Mouse (Mus musculus): Measurements from ENCODE around the gene Olfr420. TPM values are rescaled to one million over a fixed set of nuclear protein-coding genes. Genes with fewer than 3 reads are reported as not detected.

Olfr420 gene
- not detected for total RNA-seq (2021)
- long read RNA-seq, experiment 1, result 0 reads
- long read RNA-seq, experiment 2, result 0 reads

DNA sequence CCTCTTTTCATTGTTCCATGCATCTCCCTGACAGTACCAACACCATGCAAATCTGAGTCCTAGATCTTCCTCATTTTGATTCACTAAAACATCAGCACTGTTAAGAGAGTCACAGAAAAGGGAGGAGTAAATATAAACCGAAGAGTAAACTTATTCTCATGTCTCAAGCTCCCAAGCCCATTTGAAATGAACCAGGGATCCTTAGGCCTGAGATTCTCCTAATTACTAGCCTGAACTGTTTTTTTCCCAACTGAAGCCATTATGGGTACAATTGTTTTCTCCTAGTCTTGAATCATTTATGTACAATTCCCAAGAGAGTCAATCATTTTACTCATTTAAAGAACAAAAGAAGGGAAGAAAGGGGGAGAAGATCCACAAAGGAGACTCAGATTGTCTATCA, at the start of gene Olfr420:
TSS of gene Olfr420 (plus strand) at position 301 of the 400 bp plus-strand sequence.
- DNase-seq, result no peak

DNA sequence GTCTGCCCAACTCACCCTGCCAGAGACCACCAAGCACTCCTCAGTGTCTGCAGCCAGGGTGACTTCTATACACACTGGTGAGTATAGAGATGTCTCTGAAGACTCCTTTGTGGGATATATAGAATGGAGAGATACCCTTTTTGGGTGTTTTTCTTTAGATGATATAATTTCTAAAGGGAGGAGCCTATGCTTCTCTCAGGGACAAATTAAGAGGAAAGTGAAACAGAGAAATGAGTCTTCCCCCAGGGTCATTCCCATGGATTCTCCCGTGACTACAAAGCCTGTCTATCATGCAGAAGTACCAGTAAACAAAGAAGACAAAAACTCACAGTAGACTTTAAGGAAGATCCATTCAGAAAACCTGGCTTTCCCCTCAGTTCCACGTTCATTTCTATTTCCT, 34.4 kb upstream of the Olfr420 start, which contains the start of gene Olfr231:
TSS of gene Olfr231 (minus strand) at position 101 of the 400 bp plus-strand sequence.
- no peak for DNase-seq

- no peak for DNase-seq
These were observed 24.2 kb upstream of the Olfr420 start, which contains the start of gene Olfr424 for GRCm38 (mm10) chr1:174131217-174131616. TSS of gene Olfr424 (plus strand) at chr1:174131517.

DNA sequence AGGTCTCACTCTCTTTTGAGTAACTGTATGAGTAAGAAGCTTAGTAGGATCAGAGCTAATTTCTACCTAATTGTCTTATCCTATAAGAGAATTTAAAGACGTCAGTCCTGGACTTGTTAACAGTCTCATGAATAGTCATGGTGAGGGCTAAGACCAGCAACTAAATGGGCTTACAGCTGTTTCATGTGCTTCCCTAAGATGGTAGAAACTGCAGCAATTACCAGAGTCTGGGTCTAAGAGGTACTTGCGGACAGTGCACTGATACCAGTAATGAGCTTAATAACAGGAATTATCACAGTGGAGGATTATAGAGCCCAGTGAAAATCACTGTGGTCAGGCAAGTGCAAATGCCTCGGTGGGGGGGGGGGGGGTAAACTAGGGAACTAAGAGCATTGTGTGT, 23.4 kb upstream of the Olfr420 start:
- no peak for DNase-seq

DNA sequence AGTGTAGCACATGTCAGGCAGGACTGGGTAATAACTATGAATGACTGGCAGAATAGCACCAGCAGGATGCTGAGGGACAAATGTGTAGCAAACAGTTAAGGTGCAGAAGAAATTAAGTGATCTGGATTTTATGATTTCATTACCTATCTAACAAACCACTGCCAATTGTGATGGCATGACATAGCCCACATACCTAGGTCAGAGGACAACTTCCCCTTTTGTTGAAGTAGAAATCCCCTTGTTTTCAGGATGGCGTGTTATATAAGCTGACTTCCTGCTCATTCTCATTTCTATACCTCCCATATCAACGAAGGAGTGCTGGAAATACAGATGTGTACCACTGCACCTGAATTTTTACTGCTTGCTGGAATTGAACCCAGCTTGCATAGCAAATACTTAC, 14.0 kb upstream of the Olfr420 start:
- no peak for DNase-seq

DNA sequence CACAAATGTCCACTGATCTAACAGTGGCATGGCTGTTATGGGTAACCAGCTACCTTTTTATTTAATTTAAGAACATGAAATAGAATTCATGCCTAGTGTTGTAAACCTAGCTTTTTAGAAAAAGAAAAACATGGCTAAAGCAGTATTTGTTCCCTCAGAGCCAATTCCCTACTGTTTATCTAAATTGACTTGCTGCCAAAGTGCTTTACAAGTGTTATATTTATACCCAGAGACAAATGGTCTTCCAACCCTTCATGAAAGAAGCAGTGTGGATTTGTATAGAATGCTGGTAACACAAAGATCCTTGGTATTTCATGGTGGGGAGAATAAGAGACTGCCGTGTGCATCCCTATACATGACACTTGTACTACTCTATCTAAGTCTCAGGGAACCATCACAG, 8.7 kb upstream of the Olfr420 start:
- no peak for DNase-seq

DNA sequence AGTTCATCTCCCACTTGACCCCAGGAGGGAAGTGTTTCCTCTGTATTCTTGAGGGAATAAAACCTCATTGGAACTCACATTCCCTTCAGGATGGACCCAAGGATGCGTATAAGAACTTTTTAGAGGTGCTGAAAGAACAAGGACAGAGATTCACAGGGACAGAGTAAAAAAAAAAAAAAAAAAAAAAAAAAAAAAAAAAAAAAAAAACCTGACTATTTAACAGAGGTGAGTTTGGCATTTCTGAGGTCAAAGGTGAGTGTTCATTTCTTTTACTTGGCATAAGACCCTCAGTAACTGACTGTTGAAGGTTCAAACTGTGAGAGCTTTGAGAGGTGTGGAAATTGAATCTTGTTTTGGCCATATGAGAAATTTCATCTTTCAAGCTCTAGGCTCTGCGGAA, 6.1 kb upstream of the Olfr420 start:
- no peak for DNase-seq

DNA sequence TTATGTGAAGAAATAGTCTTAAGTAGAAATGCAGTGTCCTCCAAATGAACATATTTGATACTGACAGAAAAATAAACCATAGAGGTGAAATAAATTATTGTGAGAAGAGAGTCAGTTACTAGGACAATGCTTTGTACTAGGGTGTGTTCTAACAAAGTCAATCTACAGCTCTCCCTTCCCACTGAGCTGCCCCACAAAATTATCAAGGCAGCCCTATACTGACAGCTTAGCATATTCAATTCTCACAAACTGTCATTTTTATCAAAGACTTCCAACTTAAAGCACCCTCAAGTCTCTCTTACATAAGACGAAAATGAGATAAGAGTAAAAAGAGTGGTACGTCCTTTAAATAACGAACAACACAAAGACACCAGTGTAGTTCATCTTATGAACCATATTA, 2.2 kb downstream of the Olfr420 start:
- no peak for DNase-seq

DNA sequence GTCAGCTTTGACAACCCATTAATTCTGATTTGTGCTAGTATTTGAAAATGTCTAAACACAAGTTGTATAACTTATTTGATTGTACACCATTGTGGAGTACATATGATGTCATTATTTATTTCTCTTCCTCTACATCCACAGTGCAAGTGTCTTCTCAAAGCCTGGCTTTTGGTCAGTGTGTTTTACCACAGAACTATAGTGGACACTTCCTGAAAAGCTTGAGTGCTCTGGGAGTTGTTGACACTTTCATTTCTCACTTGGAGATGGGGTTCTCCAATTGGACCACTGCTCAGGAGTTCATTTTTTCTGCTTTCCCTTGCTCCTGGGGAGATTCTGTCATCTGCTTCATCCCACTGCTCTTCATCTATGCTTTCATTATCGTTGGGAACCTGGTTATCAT, 3.1 kb downstream of the Olfr420 start:
- no peak for DNase-seq

DNA sequence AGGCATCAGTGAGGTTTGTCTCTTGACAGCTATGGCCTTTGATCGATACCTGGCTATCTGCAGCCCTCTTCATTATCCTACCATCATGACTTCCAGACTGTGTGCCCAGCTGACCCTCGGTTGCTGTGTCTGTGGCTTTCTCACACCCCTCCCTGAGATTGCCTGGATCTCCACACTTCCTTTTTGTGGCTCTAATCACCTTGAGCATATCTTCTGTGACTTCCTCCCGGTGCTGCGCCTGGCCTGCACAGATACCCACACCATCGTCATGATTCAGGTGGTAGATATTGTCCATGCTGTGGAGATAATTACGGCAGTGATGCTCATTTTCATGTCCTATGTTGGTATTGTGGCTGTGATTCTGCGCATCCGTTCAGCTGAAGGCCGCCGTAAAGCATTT, 3.7 kb downstream of the Olfr420 start:
- no peak for DNase-seq

DNA sequence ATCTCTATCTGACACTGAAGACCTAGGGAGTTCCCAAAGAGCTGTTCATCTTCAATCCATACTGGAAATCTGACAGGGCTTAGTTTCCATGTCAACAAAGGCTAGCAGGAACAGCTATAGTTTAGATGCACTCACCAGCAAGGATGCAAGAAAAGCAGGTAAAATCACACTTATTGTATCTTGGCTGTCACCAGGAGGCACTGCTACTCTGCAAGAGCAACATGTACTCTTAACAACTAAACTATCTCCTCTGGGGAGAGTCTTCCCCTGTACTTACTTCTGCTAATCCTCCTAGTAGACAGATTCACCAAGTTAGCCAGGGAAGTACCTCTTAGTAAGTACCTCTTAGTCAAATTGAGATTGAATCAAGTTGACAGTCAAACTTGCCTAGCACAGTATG, 13.6 kb downstream of the Olfr420 start:
- no peak for DNase-seq

GRCm38 (mm10) chr1:174170706-174171501, 15.5 kb downstream of the Olfr420 start:
- DNase-seq, result no peak

GRCm38 (mm10) chr1:174171537-174171936, 16.1 kb downstream of the Olfr420 start:
- no peak for DNase-seq

- DNase-seq, result no peak
These were observed 17.2 kb downstream of the Olfr420 start, which contains the start of gene Spta1 for GRCm38 (mm10) chr1:174172605-174173004. TSS of gene Spta1 (plus strand) at chr1:174172776.

- DNase-seq, result no peak
These were observed 49.3 kb downstream of the Olfr420 start for GRCm38 (mm10) chr1:174204699-174205098.

Other genes with a start within 250 kb of the Olfr420 start
- under 1 TPM; 0.38 to 0.68 TPM for gene Ifi211, start 242.6 kb upstream of the Olfr420 start, total RNA-seq (2021)
- gene Mndal, start 213.1 kb upstream of the Olfr420 start, total RNA-seq (2021), result 1 to 10 TPM; 5.1 to 7.8 TPM
- gene Ifi203, start 213.0 kb upstream of the Olfr420 start, total RNA-seq (2021), result 1 to 10 TPM; 3.3 to 5.5 TPM
- not detected for gene Ifi202b, start 172.9 kb upstream of the Olfr420 start, total RNA-seq (2021)
- gene Ifi205, start 123.8 kb upstream of the Olfr420 start, total RNA-seq (2021), result 1 to 10 TPM; 1.7 to 2.3 TPM
- gene Olfr433, start 114.9 kb upstream of the Olfr420 start, total RNA-seq (2021), result not detected
- not detected for gene Olfr432, start 106.4 kb upstream of the Olfr420 start, total RNA-seq (2021)
- not detected for gene Olfr430, start 89.0 kb upstream of the Olfr420 start, total RNA-seq (2021)
- gene Olfr429, start 71.3 kb upstream of the Olfr420 start, total RNA-seq (2021), result not detected
- gene Olfr427, start 58.7 kb upstream of the Olfr420 start, total RNA-seq (2021), result not detected
- not detected for gene Olfr231, start 34.5 kb upstream of the Olfr420 start, total RNA-seq (2021)
- not detected for gene Olfr424, start 24.1 kb upstream of the Olfr420 start, total RNA-seq (2021)
- gene Spta1, start 17.1 kb downstream of the Olfr420 start, total RNA-seq (2021), result 1 to 10 TPM in 1 of 2 experiments, under 1 TPM in 1; 0.26 to 1.5 TPM
- gene Olfr419, start 96.4 kb downstream of the Olfr420 start, total RNA-seq (2021), result not detected
- gene Mptx1, start 174.9 kb downstream of the Olfr420 start, total RNA-seq (2021), result not detected
- gene Olfr417, start 209.5 kb downstream of the Olfr420 start, total RNA-seq (2021), result not detected
- not detected for gene Olfr248, start 235.4 kb downstream of the Olfr420 start, total RNA-seq (2021)